Mouse (Mus musculus): Measurements from ENCODE around the gene Ifnl2. TPM values are rescaled to one million over a fixed set of nuclear protein-coding genes. Genes with fewer than 3 reads are reported as not detected.

Ifnl2 gene
- total RNA-seq, 4 experiments from 2014 or later: not detected

DNA sequence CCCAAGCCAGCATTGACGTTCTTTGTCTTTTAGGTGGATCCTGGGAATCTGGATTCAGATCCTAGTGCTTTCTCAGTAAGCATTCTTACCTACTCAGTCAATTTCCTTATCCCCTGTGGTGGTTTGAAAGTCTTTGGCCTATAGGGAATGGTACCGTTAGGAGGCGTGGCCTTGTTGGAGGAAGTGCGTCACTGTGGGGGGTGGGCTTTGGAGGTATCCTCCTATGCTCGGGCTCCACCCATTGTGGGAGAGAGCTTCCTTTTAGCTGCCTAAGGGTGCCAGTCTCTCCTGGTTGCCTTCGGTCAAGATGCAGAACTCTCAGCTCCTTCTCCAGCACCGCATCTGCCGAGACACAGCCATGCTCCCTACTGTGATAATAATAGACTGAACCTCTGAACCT lies 17.9 kb downstream of the Ifnl2 start:
- no peak for DNase-seq (ENCODE audit: low spot score in 2 of 2)

DNA sequence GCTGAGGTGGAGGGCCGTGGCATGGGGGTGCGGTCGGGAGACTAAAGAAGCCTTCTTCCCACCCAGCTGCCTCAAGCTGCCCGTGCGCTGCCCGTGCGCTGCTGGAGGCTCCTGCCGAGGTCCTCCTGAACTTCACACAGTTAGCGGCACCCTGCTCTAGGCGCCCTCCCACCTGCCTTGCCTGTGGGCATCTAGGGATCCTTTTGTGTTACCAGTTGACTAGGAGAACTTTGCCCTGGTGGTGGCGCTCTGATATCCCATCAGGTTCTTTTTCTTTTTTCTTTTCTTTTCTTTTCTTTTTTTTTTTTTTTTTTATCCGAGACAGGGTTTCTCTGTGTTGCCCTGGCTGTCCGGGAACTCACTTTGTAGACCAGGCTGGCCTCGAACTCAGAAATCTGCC lies 19.4 kb downstream of the Ifnl2 start:
- DNase-seq (ENCODE audit: low spot score in 2 of 2): no peak

DNA sequence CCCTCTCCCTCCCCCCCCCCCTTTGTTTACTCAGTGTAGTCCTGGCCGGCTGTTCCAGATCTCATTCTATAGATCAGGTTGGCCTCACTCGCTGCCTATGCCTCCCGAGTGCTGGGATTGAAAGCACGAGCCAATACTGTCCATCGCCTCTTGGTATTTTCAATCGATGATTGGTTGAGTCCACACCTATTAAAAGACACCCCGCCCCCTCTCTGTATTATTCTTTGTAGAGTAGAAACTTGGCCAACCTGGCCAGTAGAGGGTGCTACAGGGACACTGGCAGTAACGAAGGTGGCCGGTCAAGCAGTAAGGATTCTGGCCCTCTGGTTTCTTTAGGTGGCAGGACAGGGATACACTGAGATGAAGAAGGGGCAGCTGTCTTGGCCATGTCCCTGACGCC lies 19.8 kb downstream of the Ifnl2 start:
- no peak for DNase-seq (ENCODE audit: low spot score in 2 of 2)

DNA sequence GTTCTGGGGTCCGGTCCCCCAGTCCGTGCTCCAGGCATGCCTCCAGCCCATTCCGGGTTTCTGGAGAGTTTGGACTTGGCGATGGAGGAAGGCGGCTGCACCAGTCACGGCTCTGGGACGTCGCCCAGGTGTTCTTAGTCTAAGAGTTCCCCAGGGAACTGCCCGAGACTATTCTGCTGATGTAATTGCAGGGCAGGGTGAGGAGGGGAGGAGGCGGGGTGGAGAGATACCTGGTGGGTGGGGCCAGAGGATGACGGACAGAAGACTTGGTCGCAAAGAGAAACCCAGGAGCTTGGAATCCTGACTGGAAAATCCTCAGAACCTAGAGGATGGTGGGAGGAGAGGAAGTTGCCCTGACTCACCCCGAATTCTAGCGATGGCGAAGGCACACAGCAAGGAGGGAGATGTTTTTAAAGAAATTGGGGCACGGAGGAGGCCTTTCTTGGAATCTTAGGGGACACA lies 22.2 kb downstream of the Ifnl2 start:
- peak in 1 of 2 experiments; percentile 58 for DNase-seq (ENCODE audit: low spot score in 2 of 2)

DNA sequence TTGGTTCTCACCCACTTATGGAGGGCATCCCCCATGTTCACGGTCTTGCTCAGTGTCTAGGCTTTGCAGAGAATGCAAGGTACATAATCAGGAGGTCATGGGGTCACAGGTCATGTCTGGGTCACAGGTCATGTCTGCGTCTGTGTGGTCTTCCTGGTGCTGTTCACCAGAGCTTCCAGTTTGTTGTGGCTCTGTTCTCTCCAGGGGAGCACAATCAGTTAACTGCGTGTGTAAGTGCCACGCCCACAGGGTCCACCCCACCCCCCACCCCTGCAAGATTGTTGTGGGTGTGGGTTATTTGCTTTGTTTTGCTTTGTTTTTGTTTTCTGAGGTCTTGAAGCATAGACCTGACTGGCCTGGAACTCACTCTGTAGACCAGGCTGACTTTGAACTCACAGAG lies 26.1 kb downstream of the Ifnl2 start:
- DNase-seq (ENCODE audit: low spot score in 2 of 2): no peak

DNA sequence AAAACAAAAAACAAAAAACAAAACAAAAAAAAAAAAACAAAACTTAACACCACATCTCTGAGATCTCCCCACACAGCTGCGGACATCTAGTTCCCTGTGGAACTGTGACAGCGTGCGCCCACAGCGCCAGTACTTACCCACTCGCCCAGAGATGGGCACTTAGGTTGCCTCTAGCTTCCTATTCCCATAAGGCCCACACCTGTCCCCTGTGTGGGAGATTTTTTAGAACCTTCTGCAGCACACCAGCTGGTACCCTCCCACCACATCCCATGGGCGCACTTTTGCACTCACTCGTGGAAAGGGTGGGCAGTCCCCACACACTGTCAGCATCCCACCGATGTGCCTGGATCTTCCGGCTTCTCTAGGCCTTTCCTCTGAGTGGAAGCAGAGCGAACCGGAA lies 27.4 kb downstream of the Ifnl2 start:
- DNase-seq (ENCODE audit: low spot score in 2 of 2): peak in 1 of 2 experiments; percentile 61

DNA sequence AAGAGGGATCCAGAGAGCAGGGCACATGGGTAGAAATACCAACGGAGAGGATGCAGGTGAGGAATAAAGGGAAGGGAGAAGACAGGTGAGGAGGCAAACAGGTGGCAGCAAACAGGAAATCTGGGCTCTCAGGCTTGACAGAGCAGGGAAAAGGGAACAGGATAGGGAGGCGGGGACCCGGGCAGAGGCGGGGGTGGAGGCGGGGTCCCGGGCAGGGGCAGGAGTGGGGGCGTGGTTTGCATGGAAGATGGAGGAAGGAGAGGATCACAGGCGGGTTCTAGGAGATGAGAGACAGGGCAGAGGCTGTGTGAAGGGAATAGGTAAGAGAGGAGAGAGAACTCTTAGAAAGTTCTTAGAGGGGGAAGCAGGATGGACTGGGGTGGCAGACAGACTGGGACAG lies 31.4 kb downstream of the Ifnl2 start:
- DNase-seq (ENCODE audit: low spot score in 2 of 2): no peak

DNA sequence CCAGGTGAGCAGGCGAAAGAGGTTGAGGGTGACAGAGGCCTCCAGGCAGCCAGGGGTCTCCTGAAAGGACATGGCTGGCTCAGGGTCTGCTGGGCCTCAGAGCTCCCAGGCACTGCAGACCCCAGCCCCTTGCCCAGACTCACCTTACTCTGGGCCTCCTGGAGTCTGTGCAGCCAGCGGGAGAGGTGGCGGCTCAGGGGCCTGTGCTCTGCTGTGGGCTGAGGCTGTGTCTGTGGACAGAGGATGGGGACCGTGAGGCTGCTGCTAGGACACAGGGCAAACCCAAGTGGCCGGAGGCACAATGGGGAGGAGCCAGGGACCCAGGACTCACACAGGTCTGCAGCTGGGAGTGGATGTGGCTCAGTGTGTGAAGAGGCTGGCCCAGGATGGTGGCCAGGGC lies 32.9 kb downstream of the Ifnl2 start:
- no peak for DNase-seq (ENCODE audit: low spot score in 2 of 2)

DNA sequence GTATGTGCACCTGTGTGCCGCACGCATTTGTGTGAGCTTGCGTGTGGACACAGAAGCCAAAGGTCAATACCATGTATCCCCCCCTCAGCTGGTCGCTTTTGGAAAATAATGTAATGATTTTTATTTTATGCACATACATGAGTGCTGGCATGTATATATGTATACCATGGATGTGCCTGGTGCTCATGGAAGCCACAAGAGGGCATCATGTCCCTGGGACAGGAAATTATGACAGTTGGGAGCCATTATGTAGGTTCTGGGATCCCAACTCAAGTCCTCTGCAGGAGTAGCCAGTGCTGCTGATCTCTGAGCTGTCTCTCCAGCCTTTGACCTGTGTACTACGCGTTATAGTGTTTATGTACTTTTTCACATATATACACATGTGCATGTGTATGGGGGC lies 34.1 kb downstream of the Ifnl2 start:
- no peak for DNase-seq (ENCODE audit: low spot score in 2 of 2)

DNA sequence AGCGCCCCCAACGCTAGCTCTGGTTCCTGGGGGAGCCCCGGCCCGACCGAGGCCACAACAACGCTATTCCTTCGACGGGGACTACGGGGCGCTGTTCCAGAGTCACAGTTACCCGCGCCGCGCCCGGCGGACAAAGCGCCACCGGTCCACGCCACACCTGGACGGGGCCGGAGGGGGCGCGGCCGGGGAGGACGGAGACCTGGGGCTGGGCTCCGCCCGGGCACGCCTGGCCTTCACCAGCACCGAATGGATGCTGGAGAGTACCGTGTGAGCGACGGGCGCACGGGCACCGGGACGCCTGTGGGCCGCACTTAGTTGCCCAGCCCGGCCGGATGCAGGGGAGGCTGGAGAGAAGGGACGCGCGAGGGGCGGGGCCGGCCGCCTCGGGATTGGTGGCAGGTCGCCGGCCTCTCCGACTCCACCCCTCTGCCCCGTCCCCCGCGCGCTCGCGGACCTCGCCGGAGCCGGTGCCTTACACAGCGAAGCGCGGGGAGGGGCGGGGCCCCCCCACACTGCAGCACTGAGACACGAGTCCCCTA lies 43.0 kb downstream of the Ifnl2 start:
- DNase-seq (ENCODE audit: low spot score in 2 of 2): no peak

DNA sequence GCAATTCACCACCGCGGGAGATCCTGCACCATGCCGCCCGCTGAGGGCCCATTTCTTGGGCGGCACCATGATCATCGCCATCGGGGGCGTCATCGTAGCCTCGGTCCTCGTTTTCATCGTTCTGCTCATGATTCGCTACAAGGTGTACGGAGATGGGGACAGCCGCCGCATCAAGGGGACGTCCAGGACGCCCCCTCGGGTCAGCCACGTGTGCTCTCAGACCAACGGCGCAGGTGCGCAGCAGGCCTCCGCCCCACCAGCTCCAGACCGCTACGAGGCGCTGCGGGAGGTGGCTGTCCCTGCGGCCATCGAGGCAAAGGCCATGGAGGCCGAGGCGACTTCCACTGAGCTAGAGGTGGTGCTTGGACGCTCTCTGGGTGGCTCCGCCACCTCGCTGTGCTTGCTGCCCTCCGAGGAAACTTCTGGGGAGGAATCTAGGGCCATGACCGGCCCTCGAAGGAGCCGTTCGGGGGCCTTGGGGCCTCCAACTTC lies 43.5 kb downstream of the Ifnl2 start:
- DNase-seq (ENCODE audit: low spot score in 2 of 2): no peak

DNA sequence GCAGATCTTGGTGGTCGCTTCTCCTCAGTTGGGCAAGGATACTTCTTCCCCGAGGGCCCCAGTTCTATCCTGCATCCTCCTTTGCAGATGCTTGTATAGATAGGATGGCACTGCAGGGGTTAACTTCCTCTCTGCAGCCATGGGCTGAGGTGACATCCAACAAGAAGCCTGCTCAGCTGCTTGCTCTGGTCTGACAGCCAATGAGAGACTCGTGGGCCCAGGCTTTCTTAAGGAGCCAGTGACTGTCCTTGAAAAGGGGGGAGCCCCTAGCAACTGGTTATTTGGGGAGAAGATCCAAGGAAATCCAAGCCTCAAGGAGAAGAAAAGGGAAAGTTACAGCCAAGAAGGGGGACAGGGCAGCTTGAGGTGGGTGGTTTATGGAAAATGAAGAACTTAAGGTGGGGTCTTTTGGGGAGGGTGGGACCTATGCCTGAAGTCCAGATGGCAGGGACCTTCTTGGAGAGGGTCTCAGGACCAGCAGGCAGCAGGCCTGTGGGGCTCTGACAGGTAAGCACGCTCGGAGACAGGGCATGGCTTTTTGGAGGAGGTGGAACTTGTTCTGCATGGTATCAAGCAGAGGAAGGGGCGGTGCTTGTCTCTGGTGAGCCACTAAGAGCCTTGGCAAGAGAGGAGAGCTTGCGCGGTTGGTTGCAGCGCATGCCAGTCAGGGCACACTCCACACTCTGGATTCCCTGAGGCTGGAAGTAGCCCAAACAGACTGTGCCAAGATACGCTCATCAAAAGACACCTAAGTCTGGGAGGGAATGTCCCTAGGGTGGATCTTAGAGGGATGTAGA lies 45.6 kb downstream of the Ifnl2 start:
- peak; percentile 77 to 95 for DNase-seq (ENCODE audit: low spot score in 2 of 2)

DNA sequence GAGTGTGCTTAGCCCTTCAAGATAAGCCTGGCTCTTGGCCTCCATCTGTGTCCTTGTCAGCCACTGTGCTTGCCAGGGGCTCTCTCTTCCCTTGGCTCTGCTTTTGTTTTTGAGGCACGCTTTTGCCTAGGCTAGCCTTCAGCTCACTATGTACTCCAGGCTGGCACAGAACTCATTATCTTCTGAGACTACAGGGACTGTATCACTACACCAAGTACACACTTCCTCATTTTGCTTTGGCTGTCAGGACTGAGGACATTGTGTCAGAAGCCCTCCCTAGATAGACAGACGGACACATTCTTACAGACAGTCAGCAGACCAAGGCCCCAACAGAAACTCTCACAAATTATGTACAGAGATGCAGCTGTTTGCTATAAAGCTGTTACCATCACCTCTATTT lies 47.5 kb downstream of the Ifnl2 start:
- DNase-seq (ENCODE audit: low spot score in 2 of 2): no peak

DNA sequence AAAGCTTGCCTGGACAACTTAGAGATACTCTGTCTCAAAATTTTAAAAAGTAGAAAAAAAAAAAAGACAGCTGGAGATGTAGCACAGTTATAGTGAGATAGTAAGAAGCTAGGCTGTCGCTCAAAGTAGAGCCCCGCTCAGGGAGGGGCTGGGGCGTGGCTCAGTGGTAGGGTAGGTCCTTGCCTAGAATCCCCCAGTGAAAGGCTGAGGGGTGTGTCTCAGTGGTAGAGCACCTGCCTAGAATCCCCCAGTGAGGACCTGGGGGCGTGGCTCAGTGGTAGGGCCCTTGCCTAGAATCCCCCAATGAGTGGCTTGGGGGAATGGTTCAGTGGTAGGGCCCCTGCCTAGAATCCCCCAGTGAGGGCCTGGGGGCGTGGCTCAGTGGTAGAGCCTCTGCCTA lies 49.9 kb downstream of the Ifnl2 start:
- no peak for DNase-seq (ENCODE audit: low spot score in 2 of 2)

Other genes with a start within 250 kb of the Ifnl2 start
- 10 to 100 TPM; 56.5 to 59.8 (median 58.3) TPM for gene Eid2, start 242.6 kb downstream of the Ifnl2 start, total RNA-seq (2022)
- gene Eid2b, start 232.7 kb downstream of the Ifnl2 start, total RNA-seq (2022): 10 to 100 TPM; 30.6 to 34.2 (median 33.4) TPM
- 1 to 10 TPM in 2 of 4 experiments, under 1 TPM in 2; 0.72 to 1.9 (median 1.0) TPM for gene Selenov, start 219.3 kb downstream of the Ifnl2 start, total RNA-seq (2022)
- 1 to 10 TPM in 2 of 4 experiments, under 1 TPM in 2; 0.59 to 2.9 (median 0.95) TPM for gene Dll3, start 208.2 kb downstream of the Ifnl2 start, total RNA-seq (2022)
- gene Timm50, start 198.4 kb downstream of the Ifnl2 start, total RNA-seq (2022): 10 to 100 TPM; 34.8 to 39.2 (median 39.1) TPM
- 100 to 1,000 TPM; 117 to 123 (median 121) TPM for gene Supt5, start 171.7 kb downstream of the Ifnl2 start, total RNA-seq (2022)
- gene Rps16, start 159.8 kb downstream of the Ifnl2 start, total RNA-seq (2022): 100 to 1,000 TPM; 521 to 591 (median 572) TPM
- gene Plekhg2, start 137.9 kb downstream of the Ifnl2 start, total RNA-seq (2022): 1 to 10 TPM; 6.2 to 8.4 (median 8.0) TPM
- 1 to 10 TPM; 2.1 to 6.1 (median 3.6) TPM for gene Zfp36, start 130.2 kb downstream of the Ifnl2 start, total RNA-seq (2022)
- gene Med29, start 117.7 kb downstream of the Ifnl2 start, total RNA-seq (2022): 10 to 100 TPM; 13.2 to 17.4 (median 16.3) TPM
- gene Paf1, start 117.5 kb downstream of the Ifnl2 start, total RNA-seq (2022): 10 to 100 TPM; 51.1 to 77.7 (median 63.9) TPM
- gene Gmfg, start 73.0 kb downstream of the Ifnl2 start, total RNA-seq (2022): 1 to 10 TPM in 2 of 4 experiments, under 1 TPM in 2; 0.38 to 5.7 (median 1.9) TPM
- gene Lrfn1, start 58.5 kb downstream of the Ifnl2 start, total RNA-seq (2022): 10 to 100 TPM; 77.6 to 83.2 (median 81.1) TPM
- gene Ifnl3, start 12.4 kb upstream of the Ifnl2 start, total RNA-seq (2022): not detected
- not detected for gene Sycn, start 30.4 kb upstream of the Ifnl2 start, total RNA-seq (2022)
- gene Nccrp1, start 36.8 kb upstream of the Ifnl2 start, total RNA-seq (2022): under 1 TPM in 3 of 4 experiments, not detected in 1; 0.23 to 0.49 (median 0.39) TPM
- 10 to 100 TPM; 58.2 to 70.1 (median 61.7) TPM for gene Samd4b, start 87.7 kb upstream of the Ifnl2 start, total RNA-seq (2022)
- gene Pak4, start 87.7 kb upstream of the Ifnl2 start, total RNA-seq (2022): 1 to 10 TPM; 8.4 to 9.0 (median 8.5) TPM
- gene Acp7, start 120.9 kb upstream of the Ifnl2 start, total RNA-seq (2022): 1 to 10 TPM; 1.5 to 2.8 (median 2.1) TPM
- gene Fbxo27, start 182.4 kb upstream of the Ifnl2 start, total RNA-seq (2022): 10 to 100 TPM; 18.3 to 20.9 (median 20.4) TPM
- 1 to 10 TPM; 1.8 to 4.3 (median 2.8) TPM for gene Fbxo17, start 206.3 kb upstream of the Ifnl2 start, total RNA-seq (2022)
- 10 to 100 TPM; 54.2 to 65.8 (median 60.4) TPM for gene Mrps12, start 231.4 kb upstream of the Ifnl2 start, total RNA-seq (2022)
- 10 to 100 TPM; 11.5 to 15.7 (median 13.9) TPM for gene Sars2, start 231.5 kb upstream of the Ifnl2 start, total RNA-seq (2022)
- 1 to 10 TPM; 1.7 to 2.8 (median 2.4) TPM for gene Ccer2, start 245.7 kb upstream of the Ifnl2 start, total RNA-seq (2022)